Mouse (Mus musculus) hindbrain, embryonic 14.5 days (tissue): Measurements from ENCODE around the gene Acvr2a. TPM values are rescaled to one million over a fixed set of nuclear protein-coding genes. Genes with fewer than 3 reads are reported as not detected.
A peak's percentile ranks its signal among the peaks of the same experiment; 100 is the strongest.

Experiments used
- ATAC-seq: fragments of 200-750 bp; cut with Nextera tagmentation; 2 replicates; pipeline ENCODE4 v1.8.0; 2017; ENCODE audit warnings: moderate number of reproducible peaks, mild to moderate bottlenecking, moderate TSS enrichment, moderate library complexity; ENCODE audit not compliant: low FRiP score
- DNase-seq: peaks from one replicate; pipeline ENCODE4 v3.0.0-alpha.2; 2015; ENCODE audit warnings: low spot score
- H3K27ac ChIP-seq: fragments of 300-500 bp; sonication (generic); 2 replicates; pipeline ENCODE4 v1.5.1; 2014; ENCODE audit warnings: mild to moderate bottlenecking, moderate library complexity
- H3K27me3 ChIP-seq: fragments of 300-500 bp; sonication (generic); 2 replicates; pipeline ENCODE4 v1.6.1; 2014; ENCODE audit warnings: mild to moderate bottlenecking, low read length, mixed read lengths; ENCODE audit not compliant: control insufficient read depth, insufficient read depth
- H3K36me3 ChIP-seq: fragments of 300-500 bp; sonication (generic); replicated peaks from 2 replicates; pipeline ENCODE4 v1.6.1; 2014; ENCODE audit not compliant: control insufficient read depth, insufficient read depth
- H3K4me1 ChIP-seq: fragments of 300-500 bp; sonication (generic); replicated peaks from 2 replicates; pipeline ENCODE4 v1.6.1; 2014; ENCODE audit warnings: antibody characterized with exemption, low read length, mixed read lengths; ENCODE audit not compliant: control insufficient read depth, insufficient read depth
- H3K4me2 ChIP-seq: fragments of 300-500 bp; sonication (generic); replicated peaks from 2 replicates; pipeline ENCODE4 v1.6.1; 2014; ENCODE audit warnings: mild to moderate bottlenecking, moderate library complexity
- H3K4me3 ChIP-seq: fragments of 300-500 bp; sonication (generic); replicated peaks from 2 replicates; pipeline ENCODE4 v1.5.1; 2014; ENCODE audit warnings: mild to moderate bottlenecking, low read length
- H3K9ac ChIP-seq: fragments of 300-500 bp; sonication (generic); 2 replicates; pipeline ENCODE4 v1.6.1; 2014
- H3K9me3 ChIP-seq: fragments of 300-500 bp; sonication (generic); 2 replicates; pipeline ENCODE4 v1.6.1; 2016; ENCODE audit warnings: low read length; ENCODE audit not compliant: control insufficient read depth
- WGBS: fragments of 180-500 bp; shearing (Covaris S2); extraction: QIAGEN DNeasy Blood & Tissue Kit; methylation state at CpG from one replicate; pipeline ENCODE4 v1.1.7; 2014; 5-methylcytosine and 5-hydroxymethylcytosine counted together
- polyA plus RNA-seq: library from polyadenylated mRNA; unstranded; fragments of >200 nt; fragmentation: Nextera tagmentation; extraction: Ambion mirVana; gene quantifications from 2 replicates; pipeline ENCODE4 v1.2.1, GENCODE M21; 2014

Gene Acvr2a
- polyA plus RNA-seq, 1 experiment from 2014 or later: 66.7 TPM

GRCm38 (mm10) chr2:48815039-48815590 is 1.2 kb downstream of the Acvr2a start:
- peak; percentile 38 for DNase-seq
- ATAC-seq: no peak
- no peaks in the 10 kb centered on the region for H3K36me3 ChIP-seq
- H3K9ac ChIP-seq: peak overlapping the region; percentile 94
- no peaks in the 10 kb centered on the region for H3K27me3 ChIP-seq
- WGBS: 2% methylated on average over 15 of the region's 15 CpGs
- no peaks in the 10 kb centered on the region for H3K9me3 ChIP-seq
- peak overlapping the region; percentile 56 for H3K4me2 ChIP-seq
- H3K27ac ChIP-seq: peak overlapping the region; percentile 98
- H3K4me3 ChIP-seq: peak overlapping the region; percentile 55
- H3K4me1 ChIP-seq: peaks cover 22% of the 10 kb centered on the region; the same call in 1 of the 2 replicates

GRCm38 (mm10) chr2:48816141-48817028 is 2.5 kb downstream of the Acvr2a start:
- H3K4me2 ChIP-seq: peak overlapping the region; percentile 56
- H3K4me3 ChIP-seq: peak overlapping the region; percentile 55
- peak; percentile 35 for DNase-seq
- no peaks in the 10 kb centered on the region for H3K27me3 ChIP-seq
- no peaks in the 10 kb centered on the region for H3K36me3 ChIP-seq
- H3K9me3 ChIP-seq: no peaks in the 10 kb centered on the region
- H3K27ac ChIP-seq: peak overlapping the region; percentile 98
- ATAC-seq: no peak
- H3K4me1 ChIP-seq: peaks cover 22% of the 10 kb centered on the region; the same call in 1 of the 2 replicates
- WGBS: 14% methylated on average over 9 of the region's 9 CpGs
- peak overlapping the region; percentile 94 for H3K9ac ChIP-seq

- WGBS: 95% methylated on average over 2 of the region's 2 CpGs
- H3K27me3 ChIP-seq: no peaks in the 10 kb centered on the region
- H3K9me3 ChIP-seq: no peaks in the 10 kb centered on the region
- DNase-seq (no peak), ATAC-seq (no peak)
- H3K4me3 ChIP-seq: no peak overlapping the region
- no peak overlapping the region for H3K9ac ChIP-seq
- peaks cover 7% of the 10 kb centered on the region; the same call in 1 of the 2 replicates for H3K4me1 ChIP-seq
- no peak overlapping the region for H3K27ac ChIP-seq
- H3K4me2 ChIP-seq: no peak overlapping the region
- no peaks in the 10 kb centered on the region for H3K36me3 ChIP-seq
Observed at GRCm38 (mm10) chr2:48825878-48826277, 12.0 kb downstream of the Acvr2a start.

- Histone ChIP-seq H3K27ac (no peak overlapping the region), H3K27me3 (no peaks in the 10 kb centered on the region), H3K4me2 (no peak overlapping the region), H3K9me3 (no peaks in the 10 kb centered on the region), H3K4me1 (peaks cover 7% of the 10 kb centered on the region; the same call in 1 of the 2 replicates), H3K9ac (no peak overlapping the region), H3K4me3 (no peak overlapping the region), H3K36me3 (no peaks in the 10 kb centered on the region)
- DNase-seq: no peak
- ATAC-seq: no peak
Observed at GRCm38 (mm10) chr2:48826380-48826779, 12.5 kb downstream of the Acvr2a start.

GRCm38 (mm10) chr2:48830492-48830891 is 16.6 kb downstream of the Acvr2a start:
- Histone ChIP-seq H3K36me3 (no peaks in the 10 kb centered on the region), H3K27ac (no peak overlapping the region), H3K9me3 (no peaks in the 10 kb centered on the region), H3K27me3 (no peaks in the 10 kb centered on the region), H3K9ac (no peak overlapping the region), H3K4me2 (no peak overlapping the region), H3K4me3 (no peak overlapping the region), H3K4me1 (peaks cover 7% of the 10 kb centered on the region; the same call in 1 of the 2 replicates)
- ATAC-seq (no peak), DNase-seq (no peak)
- 93% methylated on average over 2 of the region's 2 CpGs for WGBS

- Histone ChIP-seq H3K4me3 (no peak overlapping the region), H3K36me3 (no peaks in the 10 kb centered on the region), H3K27me3 (no peaks in the 10 kb centered on the region), H3K4me1 (no peaks in the 10 kb centered on the region; the same call in 1 of the 2 replicates), H3K9ac (no peak overlapping the region), H3K9me3 (no peaks in the 10 kb centered on the region), H3K4me2 (no peak overlapping the region), H3K27ac (no peak overlapping the region)
- WGBS: 86% methylated on average over 5 of the region's 5 CpGs
- no peak for ATAC-seq
- DNase-seq: no peak
Observed at GRCm38 (mm10) chr2:48832305-48832704, 18.4 kb downstream of the Acvr2a start.

- H3K36me3 ChIP-seq: no peaks in the 10 kb centered on the region
- no peak overlapping the region for H3K27ac ChIP-seq
- WGBS: 68% methylated on average over 3 of the region's 3 CpGs
- H3K4me2 ChIP-seq: no peak overlapping the region
- DNase-seq (no peak), ATAC-seq (no peak)
- H3K27me3 ChIP-seq: no peaks in the 10 kb centered on the region
- no peaks in the 10 kb centered on the region for H3K9me3 ChIP-seq
- no peaks in the 10 kb centered on the region for H3K4me1 ChIP-seq
- no peak overlapping the region for H3K9ac ChIP-seq
- H3K4me3 ChIP-seq: no peak overlapping the region
Observed at GRCm38 (mm10) chr2:48833884-48834450, 20.1 kb downstream of the Acvr2a start.

- DNase-seq: no peak
- no peak overlapping the region for H3K4me2 ChIP-seq
- H3K36me3 ChIP-seq: no peaks in the 10 kb centered on the region
Observed at GRCm38 (mm10) chr2:48841611-48842470, 27.9 kb downstream of the Acvr2a start.

More at GRCm38 (mm10) chr2:48841611-48842470, 27.9 kb downstream of the Acvr2a start:
- Histone ChIP-seq H3K9me3 (no peaks in the 10 kb centered on the region), H3K4me1 (0 out of 2 replicates have a peak, but pooled peaks cover 2% of the 10 kb centered on the region), H3K9ac (no peak overlapping the region), H3K4me3 (no peak overlapping the region), H3K27me3 (no peaks in the 10 kb centered on the region), H3K27ac (no peak overlapping the region)
- 83% methylated on average over 3 of the region's 3 CpGs for WGBS
- no peak for ATAC-seq
